Mouse (Mus musculus): ENCODE measurements around the gene Pum2. TPM values are rescaled to one million over a fixed set of nuclear protein-coding genes. Genes with fewer than 3 reads are reported as not detected.

Pum2 gene
- polyA plus RNA-seq, 1 experiment = 19.9 TPM

GRCm38 (mm10) chr12:8673121-8673973 lies 587 bp upstream of the Pum2 start:
- Histone ChIP-seq H3K4me3 (ENCODE audit: insufficient read depth, poor library complexity, severe bottlenecking) (peak overlapping the region; percentile 46), H3K27me3 (ENCODE audit: control insufficient read depth, insufficient read depth, insufficient read length) (no peaks in the 10 kb centered on the region), H3ac (ENCODE audit: control insufficient read depth, insufficient read length, low read depth) (peak overlapping the region; percentile 90), H3K36me3 (ENCODE audit: control insufficient read depth, insufficient read depth) (peaks cover 13% of the 10 kb centered on the region), H3K79me3 (ENCODE audit: low read depth) (peaks cover 38% of the 10 kb centered on the region), H3K79me2 (ENCODE audit: control insufficient read depth, insufficient read depth) (peaks cover 43% of the 10 kb centered on the region)
- no peak for TF ChIP-seq MAX (IDR thresholded peaks at IDR 0.05)
- TF ChIP-seq MYOG (IDR thresholded peaks at IDR 0.05; ENCODE audit: control insufficient read depth, extremely low read depth, insufficient read length) = no peak
- no peak for TF ChIP-seq FOSL1 (IDR thresholded peaks at IDR 0.05; ENCODE audit: insufficient read depth, low read length, poor library complexity, severe bottlenecking)
- no peak for TF ChIP-seq USF1 (IDR thresholded peaks at IDR 0.05; ENCODE audit: low read depth)
- TF ChIP-seq CTCF (IDR thresholded peaks at IDR 0.05; ENCODE audit: control insufficient read depth, insufficient read depth, insufficient read length) = no peak
- TF ChIP-seq MYOD1 (IDR thresholded peaks at IDR 0.05; ENCODE audit: control insufficient read depth, insufficient read length, low read depth) = no peak
- TF ChIP-seq CEBPB (IDR thresholded peaks at IDR 0.05; ENCODE audit: low read depth) = no peak

GRCm38 (mm10) chr12:8674377-8674864 lies 487 bp downstream of the Pum2 start:
- TF ChIP-seq MYOD1 (IDR thresholded peaks at IDR 0.05; ENCODE audit: control insufficient read depth, insufficient read length, low read depth) (no peak), MYOG (IDR thresholded peaks at IDR 0.05; ENCODE audit: control insufficient read depth, extremely low read depth, insufficient read length) (no peak), MAX (IDR thresholded peaks at IDR 0.05) (no peak), USF1 (IDR thresholded peaks at IDR 0.05; ENCODE audit: low read depth) (no peak), CTCF (IDR thresholded peaks at IDR 0.05; ENCODE audit: control insufficient read depth, insufficient read depth, insufficient read length) (no peak), CEBPB (IDR thresholded peaks at IDR 0.05; ENCODE audit: low read depth) (no peak), FOSL1 (IDR thresholded peaks at IDR 0.05; ENCODE audit: insufficient read depth, low read length, poor library complexity, severe bottlenecking) (no peak)
- Histone ChIP-seq H3K79me2 (ENCODE audit: control insufficient read depth, insufficient read depth) (peaks cover 53% of the 10 kb centered on the region), H3K4me3 (ENCODE audit: insufficient read depth, poor library complexity, severe bottlenecking) (peak overlapping the region; percentile 67), H3ac (ENCODE audit: control insufficient read depth, insufficient read length, low read depth) (peak overlapping the region; percentile 100), H3K36me3 (ENCODE audit: control insufficient read depth, insufficient read depth) (peaks cover 23% of the 10 kb centered on the region), H3K79me3 (ENCODE audit: low read depth) (peaks cover 49% of the 10 kb centered on the region), H3K27me3 (ENCODE audit: control insufficient read depth, insufficient read depth, insufficient read length) (no peaks in the 10 kb centered on the region)

GRCm38 (mm10) chr12:8674891-8675341 lies 982 bp downstream of the Pum2 start:
- peak overlapping the region; percentile 100 for H3ac ChIP-seq (ENCODE audit: control insufficient read depth, insufficient read length, low read depth)
- peak overlapping the region; percentile 67 for H3K4me3 ChIP-seq (ENCODE audit: insufficient read depth, poor library complexity, severe bottlenecking)
- no peaks in the 10 kb centered on the region for H3K27me3 ChIP-seq (ENCODE audit: control insufficient read depth, insufficient read depth, insufficient read length)
- peaks cover 58% of the 10 kb centered on the region for H3K79me2 ChIP-seq (ENCODE audit: control insufficient read depth, insufficient read depth)
- no peak for TF ChIP-seq FOSL1 (IDR thresholded peaks at IDR 0.05; ENCODE audit: insufficient read depth, low read length, poor library complexity, severe bottlenecking)
- no peak for TF ChIP-seq USF1 (IDR thresholded peaks at IDR 0.05; ENCODE audit: low read depth)
- TF ChIP-seq MAX (IDR thresholded peaks at IDR 0.05) = peak; percentile 10
- H3K79me3 ChIP-seq (ENCODE audit: low read depth) = peaks cover 54% of the 10 kb centered on the region
- peaks cover 28% of the 10 kb centered on the region for H3K36me3 ChIP-seq (ENCODE audit: control insufficient read depth, insufficient read depth)

- peak; percentile 73 for TF ChIP-seq USF1 (IDR thresholded peaks at IDR 0.05; ENCODE audit: low read depth)
- no peak for TF ChIP-seq MYOD1 (IDR thresholded peaks at IDR 0.05; ENCODE audit: control insufficient read depth, insufficient read length, low read depth)
- peaks cover 58% of the 10 kb centered on the region for H3K79me3 ChIP-seq (ENCODE audit: low read depth)
Measured at GRCm38 (mm10) chr12:8675361-8675760, 1.4 kb downstream of the Pum2 start.

GRCm38 (mm10) chr12:8676341-8676740 lies 2.4 kb downstream of the Pum2 start:
- Histone ChIP-seq H3ac (ENCODE audit: control insufficient read depth, insufficient read length, low read depth) (no peak overlapping the region), H3K36me3 (ENCODE audit: control insufficient read depth, insufficient read depth) (peaks cover 41% of the 10 kb centered on the region), H3K79me3 (ENCODE audit: low read depth) (peaks cover 68% of the 10 kb centered on the region), H3K27me3 (ENCODE audit: control insufficient read depth, insufficient read depth, insufficient read length) (no peaks in the 10 kb centered on the region), H3K4me3 (ENCODE audit: insufficient read depth, poor library complexity, severe bottlenecking) (no peak overlapping the region), H3K79me2 (ENCODE audit: control insufficient read depth, insufficient read depth) (peaks cover 73% of the 10 kb centered on the region)
- TF ChIP-seq CTCF (IDR thresholded peaks at IDR 0.05; ENCODE audit: control insufficient read depth, insufficient read depth, insufficient read length) = no peak
- TF ChIP-seq MYOD1 (IDR thresholded peaks at IDR 0.05; ENCODE audit: control insufficient read depth, insufficient read length, low read depth) = no peak
- no peak for TF ChIP-seq FOSL1 (IDR thresholded peaks at IDR 0.05; ENCODE audit: insufficient read depth, low read length, poor library complexity, severe bottlenecking)

More at GRCm38 (mm10) chr12:8675361-8675760, 1.4 kb downstream of the Pum2 start:
- Histone ChIP-seq H3K79me2 (ENCODE audit: control insufficient read depth, insufficient read depth) (peaks cover 63% of the 10 kb centered on the region), H3K36me3 (ENCODE audit: control insufficient read depth, insufficient read depth) (peaks cover 31% of the 10 kb centered on the region), H3K4me3 (ENCODE audit: insufficient read depth, poor library complexity, severe bottlenecking) (peak overlapping the region; percentile 67), H3ac (ENCODE audit: control insufficient read depth, insufficient read length, low read depth) (peak overlapping the region; percentile 81), H3K27me3 (ENCODE audit: control insufficient read depth, insufficient read depth, insufficient read length) (no peaks in the 10 kb centered on the region)

GRCm38 (mm10) chr12:8677926-8678325 lies 4.0 kb downstream of the Pum2 start:
- Histone ChIP-seq H3K79me2 (ENCODE audit: control insufficient read depth, insufficient read depth) (peaks cover 89% of the 10 kb centered on the region), H3ac (ENCODE audit: control insufficient read depth, insufficient read length, low read depth) (no peak overlapping the region), H3K4me3 (ENCODE audit: insufficient read depth, poor library complexity, severe bottlenecking) (no peak overlapping the region), H3K79me3 (ENCODE audit: low read depth) (peaks cover 84% of the 10 kb centered on the region), H3K27me3 (ENCODE audit: control insufficient read depth, insufficient read depth, insufficient read length) (no peaks in the 10 kb centered on the region), H3K36me3 (ENCODE audit: control insufficient read depth, insufficient read depth) (peaks cover 44% of the 10 kb centered on the region)
- TF ChIP-seq MYOG (IDR thresholded peaks at IDR 0.05; ENCODE audit: control insufficient read depth, extremely low read depth, insufficient read length) = no peak
- TF ChIP-seq CEBPB (IDR thresholded peaks at IDR 0.05; ENCODE audit: low read depth) = no peak
- no peak for TF ChIP-seq MYOD1 (IDR thresholded peaks at IDR 0.05; ENCODE audit: control insufficient read depth, insufficient read length, low read depth)
- TF ChIP-seq MAX (IDR thresholded peaks at IDR 0.05) = no peak
- TF ChIP-seq USF1 (IDR thresholded peaks at IDR 0.05; ENCODE audit: low read depth) = no peak
- TF ChIP-seq CTCF (IDR thresholded peaks at IDR 0.05; ENCODE audit: control insufficient read depth, insufficient read depth, insufficient read length) = no peak
- TF ChIP-seq FOSL1 (IDR thresholded peaks at IDR 0.05; ENCODE audit: insufficient read depth, low read length, poor library complexity, severe bottlenecking) = no peak
